Comparison of ENCODE assay signal across 15 mouse cellular contexts in the genomic region with DNA sequence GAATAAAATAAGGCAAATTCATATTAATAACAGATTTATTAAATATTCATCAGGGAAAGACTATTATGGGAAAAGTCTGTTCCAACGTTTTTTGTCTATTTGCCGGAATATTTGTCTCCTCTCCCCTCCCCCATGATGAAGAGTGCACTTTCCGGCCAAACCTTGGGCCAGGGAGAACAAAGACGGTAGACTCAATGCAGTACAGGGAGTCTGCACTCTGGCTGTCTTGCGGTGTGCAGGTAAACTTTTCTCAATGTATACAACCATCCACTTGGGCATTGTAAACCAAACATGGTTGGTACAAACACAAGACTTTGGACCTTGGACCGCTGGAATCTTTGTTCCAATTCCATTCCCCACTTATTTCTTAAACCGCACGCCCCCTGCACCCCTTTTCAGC.
DNase-seq lines count a peak whose midpoint lies in the region; ATAC-seq and TF ChIP-seq lines count a peak whose summit lies in the region.
"Had no signal": no experiment of that assay in that cellular context is flagged by ENCODE, and none has a peak within 500 bp of the region (broad histone marks: within the 10 kb centered on the region; RNA-seq: fewer than 3 reads in every experiment).

No protein-coding gene starts in this region.

- H3K27me3 ChIP-seq in heart, embryonic 10.5 days (ENCODE audit: insufficient read depth, poor library complexity, severe bottlenecking): no peaks in the 10 kb centered on the region
- H3K27me3 ChIP-seq in midbrain, embryonic 12.5 days: no peaks in the 10 kb centered on the region
- no peaks in the 10 kb centered on the region for H3K27me3 ChIP-seq in midbrain, postnatal 0 days (ENCODE audit: insufficient read depth, low read length)
- H3K27me3 ChIP-seq in limb, embryonic 10.5 days (ENCODE audit: low read depth, poor library complexity, severe bottlenecking): no peaks in the 10 kb centered on the region
- H3K27me3 ChIP-seq: lung, embryonic 15.5 days had no signal

- H3K4me2 ChIP-seq in midbrain, embryonic 12.5 days (replicated peaks): peak overlapping the region; percentile 9; the same call in 1 of the 2 replicates
- no peak overlapping the region for H3K4me2 ChIP-seq in midbrain, postnatal 0 days (ENCODE audit: low read depth, low read length, poor library complexity, severe bottlenecking)
- H3K4me2 ChIP-seq: lung, embryonic 15.5 days had no signal

- no peak for ATAC-seq in midbrain, embryonic 12.5 days (ENCODE audit: low FRiP score, low read depth)
- no peak for ATAC-seq in midbrain, postnatal 0 days (ENCODE audit: low FRiP score)
- no peak for ATAC-seq in inflammation-experienced regulatory T-cells, adult 6 months

- H3K36me3 ChIP-seq in heart, embryonic 10.5 days: no peaks in the 10 kb centered on the region
- no peaks in the 10 kb centered on the region for H3K36me3 ChIP-seq in midbrain, embryonic 12.5 days
- 0 out of 2 replicates have a peak, but pooled peaks cover 3% of the 10 kb centered on the region for H3K36me3 ChIP-seq in midbrain, postnatal 0 days (ENCODE audit: insufficient read depth, low read length)
- no peaks in the 10 kb centered on the region for H3K36me3 ChIP-seq in limb, embryonic 10.5 days
- H3K36me3 ChIP-seq: lung, embryonic 15.5 days had no signal

- DNase-seq in heart, embryonic 10.5 days (ENCODE audit: low spot score): no peak
- no peak for DNase-seq in heart, adult 8-10 months (ENCODE audit: low spot score)
- DNase-seq in midbrain, postnatal 0 days (ENCODE audit: low spot score): no peak
- peak; percentile 24 for DNase-seq in brain, embryonic 14.5 days (ENCODE audit: low read depth)
- no peak for DNase-seq in limb, embryonic 10.5 days (ENCODE audit: low spot score)
- no peak for DNase-seq in right cerebral cortex, adult 2 months (ENCODE audit: low spot score in 2 of 2)
- DNase-seq: B cell, adult 2 months; cerebellum, adult 9-10 months; kidney, adult 2 months; liver; right cerebral cortex, postnatal 25 days; thymus, postnatal 25 days had no signal

- peak overlapping the region; percentile 47 for H3K4me3 ChIP-seq in heart, embryonic 10.5 days
- H3K4me3 ChIP-seq in midbrain, embryonic 12.5 days: no peak overlapping the region
- H3K4me3 ChIP-seq in midbrain, postnatal 0 days (ENCODE audit: low read depth, low read length): no peak overlapping the region
- H3K4me3 ChIP-seq in limb, embryonic 10.5 days: peak overlapping the region; percentile 8; the same call in 1 of the 2 replicates
- H3K4me3 ChIP-seq: lung, embryonic 15.5 days had no signal

- no peaks in the 10 kb centered on the region for H3K9me3 ChIP-seq in heart, embryonic 10.5 days
- no peaks in the 10 kb centered on the region for H3K9me3 ChIP-seq in midbrain, embryonic 12.5 days
- no peaks in the 10 kb centered on the region for H3K9me3 ChIP-seq in midbrain, postnatal 0 days (ENCODE audit: low read length)
- H3K9me3 ChIP-seq in limb, embryonic 10.5 days (replicated peaks): no peaks in the 10 kb centered on the region
- H3K9me3 ChIP-seq: lung, embryonic 15.5 days had no signal

- H3K27ac ChIP-seq in heart, embryonic 10.5 days: peak overlapping the region; percentile 59; the same call in 1 of the 2 replicates
- H3K27ac ChIP-seq in midbrain, embryonic 12.5 days (replicated peaks): no peak overlapping the region
- H3K27ac ChIP-seq in midbrain, postnatal 0 days (ENCODE audit: low read depth, low read length): no peak overlapping the region
- no peak overlapping the region for H3K27ac ChIP-seq in limb, embryonic 10.5 days
- H3K27ac ChIP-seq: lung, embryonic 15.5 days had no signal

- no peak for TF ChIP-seq CTCF in midbrain, postnatal 0 days (IDR thresholded peaks at IDR 0.05)
- no peak for TF ChIP-seq CTCF in brain, embryonic 14.5 days (IDR thresholded peaks at IDR 0.05; ENCODE audit: borderline replicate concordance, extremely low read depth, insufficient read depth, insufficient read length)

- TF ChIP-seq POLR2A in brain, embryonic 14.5 days (IDR thresholded peaks at IDR 0.05; ENCODE audit: borderline replicate concordance, extremely low read depth, insufficient read depth, insufficient read length, poor library complexity, severe bottlenecking): no peak

- peaks cover 8% of the 10 kb centered on the region; the same call in 1 of the 2 replicates for H3K4me1 ChIP-seq in heart, embryonic 10.5 days
- H3K4me1 ChIP-seq in midbrain, embryonic 12.5 days: peaks cover 4% of the 10 kb centered on the region; the same call in 1 of the 2 replicates
- no peaks in the 10 kb centered on the region for H3K4me1 ChIP-seq in midbrain, postnatal 0 days (ENCODE audit: insufficient read depth, low read length)
- H3K4me1 ChIP-seq in limb, embryonic 10.5 days: peaks cover 10% of the 10 kb centered on the region; the same call in 1 of the 2 replicates
- H3K4me1 ChIP-seq: lung, embryonic 15.5 days had no signal

- H3K9ac ChIP-seq in midbrain, embryonic 12.5 days (replicated peaks): no peak overlapping the region
- H3K9ac ChIP-seq in midbrain, postnatal 0 days (replicated peaks; ENCODE audit: low read length, poor library complexity, severe bottlenecking): no peak overlapping the region
- H3K9ac ChIP-seq: lung, embryonic 15.5 days had no signal

- 35% methylated on average over 8 of the region's 8 CpGs for WGBS in heart, embryonic 10.5 days
- 50% methylated on average over 8 of the region's 8 CpGs for WGBS in midbrain, embryonic 12.5 days
- 50% methylated on average over 8 of the region's 8 CpGs for WGBS in midbrain, postnatal 0 days
- 62% methylated on average over 8 of the region's 8 CpGs for WGBS in limb, embryonic 10.5 days

Comparison
In these comparisons a context has a peak if more than half of its experiments do, and no peak if none do; other contexts are left out.
1. H3K4me3 ChIP-seq: peak in heart, embryonic 10.5 days (single experiment) and limb, embryonic 10.5 days (single experiment); none in midbrain, embryonic 12.5 days (single experiment) and midbrain, postnatal 0 days (single experiment).